Mouse (Mus musculus): ENCODE data around the gene Coro7. TPM values are rescaled to one million over a fixed set of nuclear protein-coding genes. Genes with fewer than 3 reads are reported as not detected.

The Coro7 gene
- total and polyA plus RNA-seq, 2 experiments from 2014 or later: 28.7 to 31.1 TPM

DNA sequence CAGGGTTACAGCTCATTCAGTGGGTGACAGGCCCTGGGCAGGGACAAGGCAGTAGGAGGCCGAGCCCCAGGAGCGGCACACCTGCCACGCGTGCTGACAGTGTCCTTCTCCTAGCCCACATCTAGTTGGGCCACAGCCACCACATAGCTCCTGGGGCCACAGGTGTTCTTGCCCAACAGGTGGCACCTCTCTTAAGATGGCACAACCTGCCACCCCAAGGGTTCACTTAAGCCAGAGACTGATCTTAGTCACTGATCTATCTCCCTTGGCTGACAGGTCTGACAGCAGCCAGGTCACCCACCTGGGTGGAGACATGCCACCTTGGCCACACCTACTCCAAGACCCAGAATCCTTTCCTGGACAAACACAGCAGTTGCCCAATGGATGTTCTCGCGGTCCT, 36.6 kb downstream of the Coro7 start:
- ATAC-seq (ENCODE audit: low FRiP score): no peak
- Histone ChIP-seq H3K4me1 (ENCODE audit: insufficient read depth, low read length) (0 out of 2 replicates have a peak, but pooled peaks cover 9% of the 10 kb centered on the region), H3K9ac (replicated peaks; ENCODE audit: low read length, poor library complexity, severe bottlenecking) (no peak overlapping the region), H3K4me2 (ENCODE audit: low read depth, low read length, poor library complexity, severe bottlenecking) (no peak overlapping the region), H3K9me3 (ENCODE audit: low read length) (no peaks in the 10 kb centered on the region), H3K27me3 (ENCODE audit: insufficient read depth, low read length) (no peaks in the 10 kb centered on the region; the same call in 1 of the 2 replicates), H3K27ac (ENCODE audit: low read depth, low read length) (no peak overlapping the region), H3K4me3 (ENCODE audit: low read depth, low read length) (no peak overlapping the region), H3K36me3 (ENCODE audit: insufficient read depth, low read length) (peaks cover 4% of the 10 kb centered on the region; the same call in 1 of the 2 replicates)
- no peak for DNase-seq (ENCODE audit: low spot score)
- 88% methylated on average over 6 of the region's 6 CpGs for WGBS
- no peak for TF ChIP-seq CTCF (IDR thresholded peaks at IDR 0.05)

GRCm38 (mm10) chr16:4642190-4642589, 37.4 kb downstream of the Coro7 start:
- no peaks in the 10 kb centered on the region; the same call in 1 of the 2 replicates for H3K27me3 ChIP-seq (ENCODE audit: insufficient read depth, low read length)
- no peak for TF ChIP-seq CTCF (IDR thresholded peaks at IDR 0.05)
- no peaks in the 10 kb centered on the region for H3K9me3 ChIP-seq (ENCODE audit: low read length)
- DNase-seq (ENCODE audit: low spot score) (no peak), ATAC-seq (ENCODE audit: low FRiP score) (no peak)
- H3K4me3 ChIP-seq (ENCODE audit: low read depth, low read length): no peak overlapping the region
- 0 out of 2 replicates have a peak, but pooled peaks cover 9% of the 10 kb centered on the region for H3K4me1 ChIP-seq (ENCODE audit: insufficient read depth, low read length)
- 0 out of 2 replicates have a peak overlapping the region, but pooled peaks have one; percentile 9 for H3K4me2 ChIP-seq (ENCODE audit: low read depth, low read length, poor library complexity, severe bottlenecking)
- H3K9ac ChIP-seq (replicated peaks; ENCODE audit: low read length, poor library complexity, severe bottlenecking): no peak overlapping the region
- 45% methylated on average over 13 of the region's 13 CpGs for WGBS
- no peak overlapping the region for H3K27ac ChIP-seq (ENCODE audit: low read depth, low read length)
- H3K36me3 ChIP-seq (ENCODE audit: insufficient read depth, low read length): peaks cover 4% of the 10 kb centered on the region; the same call in 1 of the 2 replicates

- DNase-seq (ENCODE audit: low spot score) (no peak), ATAC-seq (ENCODE audit: low FRiP score) (no peak; the same call in 1 of the 2 replicates)
- TF ChIP-seq CTCF (IDR thresholded peaks at IDR 0.05): no peak
- Histone ChIP-seq H3K9me3 (ENCODE audit: low read length) (no peaks in the 10 kb centered on the region), H3K27me3 (ENCODE audit: insufficient read depth, low read length) (no peaks in the 10 kb centered on the region; the same call in 1 of the 2 replicates), H3K4me2 (ENCODE audit: low read depth, low read length, poor library complexity, severe bottlenecking) (peak overlapping the region; percentile 55), H3K4me1 (ENCODE audit: insufficient read depth, low read length) (0 out of 2 replicates have a peak, but pooled peaks cover 9% of the 10 kb centered on the region), H3K36me3 (ENCODE audit: insufficient read depth, low read length) (peaks cover 4% of the 10 kb centered on the region; the same call in 1 of the 2 replicates), H3K9ac (replicated peaks; ENCODE audit: low read length, poor library complexity, severe bottlenecking) (no peak overlapping the region), H3K27ac (ENCODE audit: low read depth, low read length) (no peak overlapping the region), H3K4me3 (ENCODE audit: low read depth, low read length) (peak overlapping the region; percentile 37; the same call in 1 of the 2 replicates)
- WGBS: 63% methylated on average over 3 of the region's 3 CpGs
These were observed 38.3 kb downstream of the Coro7 start for GRCm38 (mm10) chr16:4641119-4641838.

- peak overlapping the region; percentile 37 for H3K4me3 ChIP-seq (ENCODE audit: low read depth, low read length)
- 0 out of 2 replicates have a peak overlapping the region, but pooled peaks have one; percentile 12 for H3K27ac ChIP-seq (ENCODE audit: low read depth, low read length)
- H3K9ac ChIP-seq (replicated peaks; ENCODE audit: low read length, poor library complexity, severe bottlenecking): peak overlapping the region; percentile 55
- ATAC-seq (ENCODE audit: low FRiP score) (0 out of 2 replicates have a peak, but pooled peaks have one; percentile 1), DNase-seq (ENCODE audit: low spot score) (peak; percentile 35)
- 0 out of 2 replicates have a peak, but pooled peaks cover 9% of the 10 kb centered on the region for H3K4me1 ChIP-seq (ENCODE audit: insufficient read depth, low read length)
- 14% methylated on average over 17 of the region's 17 CpGs for WGBS
- H3K27me3 ChIP-seq (ENCODE audit: insufficient read depth, low read length): no peaks in the 10 kb centered on the region; the same call in 1 of the 2 replicates
- H3K9me3 ChIP-seq (ENCODE audit: low read length): no peaks in the 10 kb centered on the region
- H3K36me3 ChIP-seq (ENCODE audit: insufficient read depth, low read length): peaks cover 4% of the 10 kb centered on the region; the same call in 1 of the 2 replicates
- no peak for TF ChIP-seq CTCF (IDR thresholded peaks at IDR 0.05)
- H3K4me2 ChIP-seq (ENCODE audit: low read depth, low read length, poor library complexity, severe bottlenecking): peak overlapping the region; percentile 55
These were observed 39.1 kb downstream of the Coro7 start for GRCm38 (mm10) chr16:4640267-4641005.

DNA sequence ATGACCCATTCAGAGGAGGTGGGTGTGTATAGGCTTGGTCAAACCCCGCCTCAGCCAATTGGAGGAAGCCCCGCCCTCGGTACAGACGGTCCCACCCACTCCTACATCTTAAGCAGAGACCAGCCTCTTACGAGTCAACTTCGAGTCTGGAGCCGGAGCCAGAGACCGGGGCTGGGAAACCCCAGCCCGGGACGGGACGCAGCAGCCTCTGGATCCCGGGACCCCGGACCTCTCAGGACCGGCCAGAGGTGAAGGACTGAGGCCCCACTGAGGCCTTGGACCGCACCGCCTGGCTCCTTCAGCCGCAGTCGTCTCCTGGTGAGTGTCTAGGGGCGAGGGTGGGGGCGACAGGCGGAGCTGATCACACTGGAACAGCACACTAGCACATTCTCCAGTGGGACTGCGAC, 39.7 kb downstream of the Coro7 start, which contains the start of the genes Vasn and Dnaja3:
Vasn (plus strand) TSS at position 111 of the 407 bp plus-strand sequence.
Dnaja3 (plus strand) TSS at position 159 of the 407 bp plus-strand sequence.
- TF ChIP-seq CTCF (IDR thresholded peaks at IDR 0.05): no peak
- ATAC-seq (ENCODE audit: low FRiP score) (peak; percentile 80), DNase-seq (ENCODE audit: low spot score) (peak; percentile 84)
- Histone ChIP-seq H3K9ac (replicated peaks; ENCODE audit: low read length, poor library complexity, severe bottlenecking) (peak within 1 kb of the TSS; percentile 55), H3K4me3 (ENCODE audit: low read depth, low read length) (peak within 1 kb of the TSS; percentile 37), H3K36me3 (ENCODE audit: insufficient read depth, low read length) (peaks cover 6% of the 10 kb centered on the region), H3K9me3 (ENCODE audit: low read length) (no peaks in the 10 kb centered on the region), H3K4me2 (ENCODE audit: low read depth, low read length, poor library complexity, severe bottlenecking) (peak within 1 kb of the TSS; percentile 55), H3K27ac (ENCODE audit: low read depth, low read length) (0 out of 2 replicates have a peak within 1 kb of the TSS, but pooled peaks have one; percentile 12), H3K4me1 (ENCODE audit: insufficient read depth, low read length) (0 out of 2 replicates have a peak, but pooled peaks cover 9% of the 10 kb centered on the region), H3K27me3 (ENCODE audit: insufficient read depth, low read length) (no peaks in the 10 kb centered on the region; the same call in 1 of the 2 replicates)
- WGBS: 3% methylated on average over 22 of the region's 22 CpGs

All from midbrain, postnatal 0 days (tissue).